Mouse (Mus musculus) kidney, postnatal 14 days (tissue): ENCODE results near the gene Doc2a.
"Not testable (repeated sequence)": the region's sequence is repeated elsewhere in the genome, so short reads cannot be mapped to it uniquely, and the experiment has no call there.

Experiments used
- DNase-seq: peaks from one replicate; pipeline ENCODE4 v3.0.0; 2022; ENCODE audit warnings: mixed read lengths

The Doc2a gene

GRCm38 (mm10) chr7:126869780-126870519 lies 22.7 kb downstream of the Doc2a start:
- DNase-seq: no peak

DNA sequence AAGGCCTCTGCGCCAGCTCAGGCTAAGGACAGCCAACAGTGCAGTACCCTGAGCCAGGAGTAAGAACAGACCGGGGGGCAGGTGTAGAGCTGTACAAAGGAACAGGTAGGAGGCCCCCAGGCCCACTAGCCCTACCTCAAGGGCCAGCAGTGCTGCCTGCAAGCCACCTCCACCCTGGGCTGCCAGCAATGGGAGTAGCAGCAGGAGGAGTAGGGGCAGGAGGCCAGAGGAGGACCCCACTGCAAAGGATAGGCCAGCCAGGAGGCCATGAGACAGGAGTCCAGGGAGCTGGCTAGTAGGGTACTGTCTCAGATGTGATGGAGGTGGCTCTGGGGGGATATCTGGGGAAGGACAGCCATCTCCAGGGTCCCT lies 23.3 kb downstream of the Doc2a start:
- no peak for DNase-seq

DNA sequence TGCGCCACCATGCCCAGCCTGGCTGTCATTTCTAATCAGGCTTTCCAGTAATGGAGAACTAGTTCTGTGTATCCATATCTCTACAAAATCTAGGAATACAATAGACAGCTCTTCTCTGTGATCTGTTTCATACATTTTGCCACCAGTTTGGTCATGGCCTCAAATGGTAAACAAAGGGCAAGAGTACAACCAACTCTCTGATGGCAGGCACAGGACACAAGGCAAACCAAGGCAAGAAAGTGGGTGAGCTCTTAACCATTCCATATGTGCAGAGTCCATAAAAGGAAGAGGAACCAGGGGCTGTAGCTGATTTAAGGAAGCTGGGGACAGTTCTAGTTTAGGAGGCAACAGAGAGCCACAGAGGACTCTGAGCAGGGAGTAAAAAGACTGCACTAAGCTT lies 30.0 kb downstream of the Doc2a start:
- DNase-seq: no peak

DNA sequence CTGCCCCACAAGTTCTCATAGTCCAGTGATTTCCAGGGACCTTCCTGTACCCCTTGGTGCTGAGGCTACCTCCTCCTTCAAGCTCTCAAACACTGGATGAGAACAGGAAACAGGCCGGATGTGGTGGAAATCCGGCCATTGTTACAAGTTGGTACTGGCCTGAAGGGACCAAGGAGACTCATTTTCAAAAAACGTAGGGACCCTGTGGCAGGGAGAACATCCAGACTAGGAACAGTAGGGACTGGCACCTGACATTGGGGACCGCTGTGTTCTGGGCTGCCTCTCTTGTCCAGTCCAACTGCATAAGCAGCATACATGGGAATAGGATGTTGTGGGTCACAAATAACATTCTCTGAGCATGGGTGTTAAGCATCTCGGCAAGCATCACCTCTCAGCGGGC lies 33.8 kb downstream of the Doc2a start:
- peak; percentile 68 for DNase-seq

- peak; percentile 43 for DNase-seq
Measured at GRCm38 (mm10) chr7:126883731-126884181, 36.5 kb downstream of the Doc2a start.

DNA sequence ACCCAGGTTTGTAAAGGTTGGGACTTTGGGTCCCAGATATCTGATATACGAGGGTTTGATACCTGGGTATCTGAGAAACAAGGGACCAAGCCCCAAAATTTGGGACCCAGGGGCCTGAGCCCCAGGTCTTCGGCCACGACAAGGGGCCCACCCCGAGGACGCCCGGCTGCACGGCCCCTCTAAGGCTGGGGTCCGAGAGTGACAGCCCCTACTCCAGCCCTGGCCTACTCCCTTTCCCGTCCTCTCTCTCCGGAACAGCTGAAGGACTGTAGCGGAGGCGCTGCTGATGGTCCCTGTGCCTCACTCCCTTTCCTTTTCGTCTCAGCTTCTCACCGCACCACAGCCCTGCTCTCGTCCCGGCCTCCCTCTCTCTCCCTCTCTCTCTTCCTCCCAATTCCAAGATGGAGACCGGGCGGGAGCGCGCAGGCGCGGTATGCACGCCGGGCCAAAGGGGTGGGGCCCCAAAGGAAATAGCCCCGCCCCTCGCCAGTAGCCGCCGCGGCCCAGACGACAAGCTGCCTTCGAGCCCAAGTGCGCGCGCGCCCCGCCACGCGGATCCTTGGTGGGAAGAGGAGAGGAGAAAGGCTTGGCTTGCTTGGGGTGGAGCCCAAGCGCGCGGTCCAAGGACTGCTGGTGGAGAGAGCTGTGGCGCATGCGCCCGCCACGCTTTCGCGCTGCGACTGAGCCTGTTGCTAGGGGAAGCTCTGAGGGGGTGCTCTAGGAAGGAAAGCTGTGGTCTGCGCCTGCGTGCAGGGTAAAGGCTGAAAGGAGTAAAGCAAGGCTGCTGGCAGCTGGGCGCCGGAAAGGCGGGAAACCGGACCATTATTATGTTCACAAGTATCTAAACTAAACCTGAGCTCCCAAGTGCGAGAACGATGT lies 37.3 kb downstream of the Doc2a start, which contains the start of gene Taok2:
TSS of gene Taok2 (minus strand) at position 418 of the 879 bp plus-strand sequence.
- peak; percentile 99 for DNase-seq

DNA sequence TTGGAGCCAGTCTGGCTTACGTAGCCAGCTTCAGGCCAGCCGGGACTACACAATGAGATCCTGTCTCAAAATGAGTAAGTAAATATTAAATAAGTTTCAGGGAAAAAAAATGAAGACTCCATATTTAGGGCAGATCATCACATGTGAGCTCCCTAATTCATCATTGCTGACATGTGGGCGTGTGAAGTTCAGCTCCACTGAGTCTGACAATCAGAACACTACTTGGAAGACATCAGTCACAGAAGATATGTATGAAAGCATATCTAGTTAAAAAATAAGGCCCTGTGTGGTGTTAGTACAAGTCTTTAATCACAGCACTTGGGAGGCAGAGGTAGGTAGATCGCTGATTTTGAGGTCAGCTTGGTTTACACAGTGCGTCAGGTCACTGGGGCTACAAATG lies 40.1 kb downstream of the Doc2a start:
- DNase-seq: no peak

DNA sequence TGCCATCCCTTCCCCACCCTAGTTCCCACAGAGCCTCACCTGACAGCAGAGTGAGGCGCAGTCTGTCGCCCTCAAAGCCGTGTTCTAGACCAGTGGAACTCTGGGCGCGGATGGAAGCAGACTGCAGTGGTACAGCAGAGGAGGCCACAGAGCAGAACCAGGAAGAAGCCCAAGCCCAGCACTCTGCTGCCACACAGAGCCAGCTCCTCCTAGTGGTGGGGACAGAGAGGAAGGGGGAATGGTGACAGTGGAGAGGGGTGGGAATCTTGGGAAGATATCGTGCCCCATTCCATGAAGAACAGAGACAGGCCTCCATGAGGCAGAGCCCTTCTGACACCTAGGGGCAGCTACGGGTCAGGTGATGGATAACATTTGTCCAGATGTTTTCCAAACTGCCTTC lies 41.6 kb downstream of the Doc2a start:
- DNase-seq: peak; percentile 54

GRCm38 (mm10) chr7:126896912-126897311 lies 49.7 kb downstream of the Doc2a start:
- DNase-seq: no peak

- DNase-seq: peak; percentile 35
Measured at GRCm38 (mm10) chr7:126897390-126898101, 50.3 kb downstream of the Doc2a start.

DNA sequence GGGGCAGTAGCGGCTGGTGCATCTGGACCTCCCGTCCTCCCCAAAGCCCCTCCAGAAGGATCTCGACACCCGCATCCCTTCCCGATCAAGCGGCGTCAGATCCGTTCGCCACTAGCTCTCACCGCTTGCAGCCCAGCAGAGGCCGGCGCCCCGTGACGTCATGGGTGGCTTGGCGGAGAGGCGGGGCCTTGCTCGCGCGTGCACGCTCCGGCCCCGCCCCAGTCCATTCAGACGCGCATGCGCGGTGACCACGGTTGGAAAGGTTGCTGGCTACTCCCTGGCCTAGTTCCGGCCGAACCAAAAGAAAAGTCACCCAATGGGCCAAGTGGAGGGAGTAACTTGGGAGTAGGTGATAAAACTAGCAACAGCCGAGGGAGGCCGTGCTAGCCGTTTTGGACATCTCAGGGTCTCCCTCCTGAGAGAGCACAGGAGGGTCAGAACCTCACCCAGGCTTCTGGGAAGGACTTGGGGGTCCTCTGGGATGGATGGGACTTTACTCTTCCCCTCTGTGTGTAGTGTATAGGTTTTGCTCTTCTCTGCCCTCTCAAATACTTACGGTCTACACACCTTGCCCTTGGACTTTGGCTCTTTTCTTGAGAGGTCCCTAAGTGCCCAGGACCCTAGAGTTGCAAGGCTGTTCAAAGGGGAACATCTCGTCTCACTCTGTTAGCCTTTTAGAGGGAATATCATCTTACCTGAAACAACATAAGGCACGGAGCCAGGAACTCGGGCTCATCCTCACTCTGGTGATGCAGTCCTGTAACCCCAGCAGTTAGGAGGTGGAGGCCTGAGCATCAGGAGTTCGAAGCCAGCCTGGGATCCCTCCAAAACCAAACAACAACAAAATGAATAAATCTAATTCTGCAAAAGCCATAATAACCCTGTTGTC lies 51.1 kb downstream of the Doc2a start:
- peak; percentile 98 for DNase-seq

- not testable (repeated sequence) for DNase-seq
Measured at GRCm38 (mm10) chr7:126899781-126900180, 52.6 kb downstream of the Doc2a start.
